Mouse (Mus musculus): Measurements from ENCODE around the gene Zfp574.

DNA sequence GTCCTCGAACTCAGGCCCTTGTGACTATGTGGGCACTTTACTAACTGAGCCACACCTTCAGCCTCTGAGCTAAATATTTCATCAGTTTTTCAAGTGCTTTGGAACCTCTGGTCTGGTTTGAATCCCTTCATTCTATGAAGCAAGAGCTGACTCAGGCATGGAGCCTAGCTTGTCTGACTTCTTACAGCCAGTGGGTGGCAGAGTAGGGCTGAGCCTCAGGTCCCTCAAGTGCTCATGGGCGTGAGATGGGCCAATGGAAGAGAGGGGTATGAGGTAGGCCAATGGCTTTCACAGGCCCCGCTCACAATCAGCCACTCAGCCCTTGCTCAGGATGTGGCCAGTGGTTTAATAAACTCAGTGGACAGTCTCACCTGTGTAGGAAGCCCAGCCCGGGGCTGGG is 27.2 kb downstream of the Zfp574 start:
- TF ChIP-seq CTCF (IDR thresholded peaks at IDR 0.05; ENCODE audit: low read depth, low read length) (no peak), POLR2A (IDR thresholded peaks at IDR 0.05; ENCODE audit: borderline replicate concordance, low read depth, low read length) (no peak)

All from bone marrow macrophage, adult 2 months (primary cell).